Mouse (Mus musculus): ENCODE data around the gene Insm1.

DNA sequence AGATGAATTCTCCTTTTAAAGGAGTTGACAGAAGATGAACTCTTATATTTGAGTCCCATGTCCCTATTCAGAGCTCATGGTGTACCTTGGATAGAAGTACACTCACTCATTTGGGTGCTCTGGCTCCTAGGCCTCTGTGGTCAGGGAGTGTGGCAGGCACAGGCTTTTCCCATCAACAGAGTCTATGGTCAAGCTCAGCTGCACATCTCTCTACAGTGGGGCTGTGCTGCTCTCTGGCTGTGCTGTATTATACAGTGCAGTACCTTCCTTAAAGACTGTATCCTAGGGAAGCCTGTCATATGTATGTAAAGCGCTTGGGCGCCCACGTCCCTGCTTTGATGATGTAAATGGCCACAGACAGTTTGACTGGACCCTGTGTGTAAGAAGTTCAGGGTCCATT, 35.9 kb downstream of the Insm1 start:
- TF ChIP-seq CTCF (IDR thresholded peaks at IDR 0.05; ENCODE audit: low read depth) (no peak), EP300 (IDR thresholded peaks at IDR 0.05; ENCODE audit: low read depth) (no peak)

Measured in heart, postnatal 0 days (tissue).